Mouse (Mus musculus) CH12.LX (cell line): ENCODE measurements around the gene Rbmx2.

Experiments
- CTCF ChIP-seq, 2 experiments: IDR thresholded peaks in 1 of 2; conservative IDR thresholded peaks in 1 of 2; 2 replicates each; pipeline ENCODE4 v1.5.1; 2011 to 2012; ENCODE audit warnings: low read depth in 2 of 2, low read length in 2 of 2, improper control_type of control experiment in 1 of 2, inconsistent platforms in 1 of 2, mild to moderate bottlenecking in 1 of 2, moderate library complexity in 1 of 2
- MEF2A ChIP-seq: IDR thresholded peaks from 2 replicates; pipeline ENCODE4 v1.6.1; 2014; ENCODE audit warnings: low read depth, mild to moderate bottlenecking, inconsistent platforms, low read length, improper control_type of control experiment, borderline replicate concordance
- ZNF384 ChIP-seq: IDR thresholded peaks from 2 replicates; pipeline ENCODE4 v1.6.1; 2012; ENCODE audit warnings: low read depth, low read length, improper control_type of control experiment, inconsistent platforms

- TF ChIP-seq CTCF (conservative IDR thresholded peaks at IDR 0.05 in 1 of 2, IDR thresholded peaks at IDR 0.05 in 1 of 2; ENCODE audit: low read depth in 2 of 2, low read length in 2 of 2): no peak
- no peak for TF ChIP-seq MEF2A
- no peak for TF ChIP-seq ZNF384
Observed at GRCm38 (mm10) chrX:48671714-48672113, 23.1 kb upstream of the Rbmx2 start.
